Mouse (Mus musculus): ENCODE measurements around the gene Bcar1. TPM values are rescaled to one million over a fixed set of nuclear protein-coding genes. Genes with fewer than 3 reads are reported as not detected.

Bcar1 gene
- polyA plus RNA-seq, 1 experiment = 29.5 TPM

- no peaks in the 10 kb centered on the region for H3K36me3 ChIP-seq (ENCODE audit: control insufficient read depth, insufficient read depth, low read length)
- peaks cover 5% of the 10 kb centered on the region for H3K4me1 ChIP-seq (ENCODE audit: control insufficient read depth, insufficient read depth, low read length)
- H3K27ac ChIP-seq (ENCODE audit: control insufficient read depth, insufficient read depth, low read depth, low read length) = no peak overlapping the region
- H3K4me3 ChIP-seq (ENCODE audit: control insufficient read depth, low read depth, low read length) = no peak overlapping the region
- H3K27me3 ChIP-seq (ENCODE audit: control insufficient read depth, insufficient read depth, low read length) = no peaks in the 10 kb centered on the region
- no peak for TF ChIP-seq POLR2A (IDR thresholded peaks at IDR 0.05; ENCODE audit: control insufficient read depth, low read depth, low read length)
- no peak for TF ChIP-seq CTCF (IDR thresholded peaks at IDR 0.05; ENCODE audit: control insufficient read depth, insufficient read depth, insufficient replicate concordance, low read depth, low read length)
Measured at GRCm38 (mm10) chr8:111678848-111679247, 64.8 kb downstream of the Bcar1 start.

DNA sequence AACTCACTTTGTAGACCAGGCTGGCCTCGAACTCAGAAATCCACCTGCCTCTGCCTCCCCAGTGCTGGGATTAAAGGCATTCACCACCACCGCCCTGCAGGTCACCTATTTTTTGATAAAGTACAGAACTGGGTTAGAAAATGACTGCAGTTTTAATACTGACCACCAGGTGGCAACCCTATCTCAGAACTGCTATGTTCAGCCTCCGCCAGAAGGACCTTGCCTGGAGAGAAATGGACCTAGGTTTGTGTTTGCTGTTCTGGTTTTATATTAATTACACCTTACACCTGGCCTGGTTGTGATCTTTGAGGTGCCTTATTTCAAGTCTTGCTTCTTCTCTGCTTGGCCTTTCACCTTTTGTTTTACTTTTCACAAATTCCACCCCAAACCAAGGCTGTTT lies 65.5 kb downstream of the Bcar1 start:
- H3K36me3 ChIP-seq (ENCODE audit: control insufficient read depth, insufficient read depth, low read length) = no peaks in the 10 kb centered on the region
- no peaks in the 10 kb centered on the region for H3K27me3 ChIP-seq (ENCODE audit: control insufficient read depth, insufficient read depth, low read length)
- no peak overlapping the region for H3K27ac ChIP-seq (ENCODE audit: control insufficient read depth, insufficient read depth, low read depth, low read length)
- H3K4me1 ChIP-seq (ENCODE audit: control insufficient read depth, insufficient read depth, low read length) = peaks cover 5% of the 10 kb centered on the region
- no peak for TF ChIP-seq POLR2A (IDR thresholded peaks at IDR 0.05; ENCODE audit: control insufficient read depth, low read depth, low read length)
- no peak; the same call in 1 of the 2 replicates for TF ChIP-seq CTCF (IDR thresholded peaks at IDR 0.05; ENCODE audit: control insufficient read depth, insufficient read depth, insufficient replicate concordance, low read depth, low read length)
- no peak overlapping the region for H3K4me3 ChIP-seq (ENCODE audit: control insufficient read depth, low read depth, low read length)

- no peak overlapping the region for H3K27ac ChIP-seq (ENCODE audit: control insufficient read depth, insufficient read depth, low read depth, low read length)
- H3K4me3 ChIP-seq (ENCODE audit: control insufficient read depth, low read depth, low read length) = peak overlapping the region; percentile 15; the same call in 1 of the 2 replicates
- peaks cover 5% of the 10 kb centered on the region for H3K4me1 ChIP-seq (ENCODE audit: control insufficient read depth, insufficient read depth, low read length)
- no peaks in the 10 kb centered on the region; the same call in 1 of the 2 replicates for H3K36me3 ChIP-seq (ENCODE audit: control insufficient read depth, insufficient read depth, low read length)
- no peak for TF ChIP-seq POLR2A (IDR thresholded peaks at IDR 0.05; ENCODE audit: control insufficient read depth, low read depth, low read length)
- TF ChIP-seq CTCF (IDR thresholded peaks at IDR 0.05; ENCODE audit: control insufficient read depth, insufficient read depth, insufficient replicate concordance, low read depth, low read length) = peak; percentile 91; the same call in 1 of the 2 replicates
- H3K27me3 ChIP-seq (ENCODE audit: control insufficient read depth, insufficient read depth, low read length) = no peaks in the 10 kb centered on the region
Measured at GRCm38 (mm10) chr8:111676237-111676636, 67.4 kb downstream of the Bcar1 start.

DNA sequence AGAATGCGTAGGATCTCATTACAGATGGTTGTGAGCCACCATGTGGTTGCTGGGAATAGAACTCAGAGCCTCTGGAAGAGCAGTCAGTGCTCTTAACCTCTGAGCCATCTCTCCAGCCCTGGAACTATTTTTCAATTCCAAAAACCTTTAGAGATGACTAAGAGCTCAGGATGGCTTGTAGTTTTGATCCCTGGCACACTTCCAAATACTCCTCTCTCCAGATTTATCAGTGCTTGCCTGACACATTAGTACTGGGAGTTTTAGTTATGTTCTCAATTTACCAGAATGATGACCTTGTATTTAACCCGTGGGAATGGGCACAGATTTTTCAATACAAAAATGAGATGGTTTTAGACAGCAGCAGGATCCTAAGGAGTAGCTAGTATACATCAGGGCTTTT lies 76.9 kb downstream of the Bcar1 start:
- Histone ChIP-seq H3K27me3 (ENCODE audit: control insufficient read depth, insufficient read depth, low read length) (no peaks in the 10 kb centered on the region), H3K4me1 (ENCODE audit: control insufficient read depth, insufficient read depth, low read length) (no peaks in the 10 kb centered on the region), H3K36me3 (ENCODE audit: control insufficient read depth, insufficient read depth, low read length) (peaks cover 1% of the 10 kb centered on the region), H3K27ac (ENCODE audit: control insufficient read depth, insufficient read depth, low read depth, low read length) (no peak overlapping the region), H3K4me3 (ENCODE audit: control insufficient read depth, low read depth, low read length) (no peak overlapping the region)
- TF ChIP-seq CTCF (IDR thresholded peaks at IDR 0.05; ENCODE audit: control insufficient read depth, insufficient read depth, insufficient replicate concordance, low read depth, low read length) = no peak
- no peak for TF ChIP-seq POLR2A (IDR thresholded peaks at IDR 0.05; ENCODE audit: control insufficient read depth, low read depth, low read length)

GRCm38 (mm10) chr8:111662473-111662872 lies 81.1 kb downstream of the Bcar1 start:
- no peaks in the 10 kb centered on the region for H3K27me3 ChIP-seq (ENCODE audit: control insufficient read depth, insufficient read depth, low read length)
- H3K4me3 ChIP-seq (ENCODE audit: control insufficient read depth, low read depth, low read length) = no peak overlapping the region
- H3K36me3 ChIP-seq (ENCODE audit: control insufficient read depth, insufficient read depth, low read length) = no peaks in the 10 kb centered on the region
- peak; percentile 62; the same call in 1 of the 2 replicates for TF ChIP-seq CTCF (IDR thresholded peaks at IDR 0.05; ENCODE audit: control insufficient read depth, insufficient read depth, insufficient replicate concordance, low read depth, low read length)
- no peak for TF ChIP-seq POLR2A (IDR thresholded peaks at IDR 0.05; ENCODE audit: control insufficient read depth, low read depth, low read length)
- no peak overlapping the region for H3K27ac ChIP-seq (ENCODE audit: control insufficient read depth, insufficient read depth, low read depth, low read length)
- H3K4me1 ChIP-seq (ENCODE audit: control insufficient read depth, insufficient read depth, low read length) = no peaks in the 10 kb centered on the region

Other genes with a start within 250 kb of the Bcar1 start
- gene Wdr59, start 221.7 kb downstream of the Bcar1 start, polyA plus RNA-seq (2012; rRNA removed) = 5.4 and 5.8 TPM in 2 replicates
- 95.0 and 99.3 TPM in 2 replicates for gene Znrf1, start 207.7 kb downstream of the Bcar1 start, polyA plus RNA-seq (2012; rRNA removed)
- 6.5 and 18.8 TPM in 2 replicates for gene Ldhd, start 113.4 kb downstream of the Bcar1 start, polyA plus RNA-seq (2012; rRNA removed)
- gene Zfp1, start 100.4 kb downstream of the Bcar1 start, polyA plus RNA-seq (2012; rRNA removed) = 4.1 and 4.4 TPM in 2 replicates
- 1.4 and 3.1 TPM in 2 replicates for gene Ctrb1, start 52.8 kb downstream of the Bcar1 start, polyA plus RNA-seq (2012; rRNA removed)
- gene Cfdp1, start 110.5 kb upstream of the Bcar1 start, polyA plus RNA-seq (2012; rRNA removed) = 9.7 and 12.5 TPM in 2 replicates
- 7.0 and 9.1 TPM in 2 replicates for gene Tmem170, start 132.9 kb upstream of the Bcar1 start, polyA plus RNA-seq (2012; rRNA removed)
- 0.60 and 0.69 TPM in 2 replicates for gene Chst5, start 166.6 kb upstream of the Bcar1 start, polyA plus RNA-seq (2012; rRNA removed)
- gene Tmem231, start 190.1 kb upstream of the Bcar1 start, polyA plus RNA-seq (2012; rRNA removed) = 17.9 and 18.6 TPM in 2 replicates
- gene Gabarapl2, start 196.9 kb upstream of the Bcar1 start, polyA plus RNA-seq (2012; rRNA removed) = 18.7 and 24.3 TPM in 2 replicates
- gene Adat1, start 248.5 kb upstream of the Bcar1 start, polyA plus RNA-seq (2012; rRNA removed) = 4.5 and 5.3 TPM in 2 replicates

All from testis, adult 2 months (tissue).